Mouse (Mus musculus) intestine, postnatal 0 days (tissue): ENCODE measurements around the gene Lrch2. TPM values are rescaled to one million over a fixed set of nuclear protein-coding genes. Genes with fewer than 3 reads are reported as not detected.
A peak's percentile ranks its signal among the peaks of the same experiment; 100 is the strongest.
"Not testable (repeated sequence)": the region's sequence is repeated elsewhere in the genome, so short reads cannot be mapped to it uniquely, and the experiment has no call there.

Source experiments
- ATAC-seq: fragments of 200-750 bp; cut with Nextera tagmentation; 2 replicates; pipeline ENCODE4 v1.8.0; 2017; ENCODE audit warnings: mild to moderate bottlenecking, moderate TSS enrichment, moderate library complexity
- H3K27ac ChIP-seq: fragments of 300-500 bp; sonication (generic); 2 replicates; pipeline ENCODE4 v1.5.1; 2014; ENCODE audit warnings: mild to moderate bottlenecking, low read depth, low read length, moderate library complexity
- H3K27me3 ChIP-seq: fragments of 300-500 bp; sonication (generic); replicated peaks from 2 replicates; pipeline ENCODE4 v1.6.1; 2014; ENCODE audit warnings: low read length, mixed read lengths; ENCODE audit not compliant: control insufficient read depth, insufficient read depth
- H3K36me3 ChIP-seq: fragments of 300-500 bp; sonication (generic); 2 replicates; pipeline ENCODE4 v1.6.1; 2014; ENCODE audit warnings: mild to moderate bottlenecking, moderate library complexity; ENCODE audit not compliant: control insufficient read depth, insufficient read depth
- H3K4me1 ChIP-seq: fragments of 300-500 bp; sonication (generic); replicated peaks from 2 replicates; pipeline ENCODE4 v1.6.1; 2014; ENCODE audit warnings: antibody characterized with exemption, low read length, mixed read lengths; ENCODE audit not compliant: control insufficient read depth, insufficient read depth
- H3K4me2 ChIP-seq: fragments of 300-500 bp; sonication (generic); replicated peaks from 2 replicates; pipeline ENCODE4 v1.6.1; 2014; ENCODE audit warnings: low read depth, mild to moderate bottlenecking, moderate library complexity
- H3K4me3 ChIP-seq: fragments of 300-500 bp; sonication (generic); 2 replicates; pipeline ENCODE4 v1.5.1; 2014; ENCODE audit warnings: low read depth, low read length
- H3K9ac ChIP-seq: fragments of 300-500 bp; sonication (generic); 2 replicates; pipeline ENCODE4 v1.6.1; 2014; ENCODE audit warnings: mild to moderate bottlenecking, low read depth, low read length
- H3K9me3 ChIP-seq: fragments of 300-500 bp; sonication (generic); 2 replicates; pipeline ENCODE4 v1.6.1; 2016; ENCODE audit warnings: mixed run types; ENCODE audit not compliant: control insufficient read depth
- CTCF ChIP-seq: sonication (generic); IDR thresholded peaks from 2 replicates; pipeline ENCODE4 v1.5.1; 2016; ENCODE audit warnings: low read depth, mild to moderate bottlenecking, control low read depth, antibody characterized with exemption, moderate library complexity
- WGBS: fragments of 180-500 bp; shearing (Covaris S2); extraction: QIAGEN DNeasy Blood & Tissue Kit; methylation state at CpG from one replicate; pipeline ENCODE4 v1.1.7; 2014; 5-methylcytosine and 5-hydroxymethylcytosine counted together
- polyA plus RNA-seq: library from polyadenylated mRNA; unstranded; fragments of >200 nt; fragmentation: Nextera tagmentation; extraction: Ambion mirVana; gene quantifications from 2 replicates; pipeline ENCODE4 v1.2.1, GENCODE M21; 2015

Gene Lrch2
- polyA plus RNA-seq, 1 experiment from 2014 or later: 2.1 TPM

GRCm38 (mm10) chrX:147527646-147528172 is 26.2 kb downstream of the Lrch2 start:
- Histone ChIP-seq H3K9me3 (no peaks in the 10 kb centered on the region), H3K4me2 (no peak overlapping the region), H3K27ac (no peak overlapping the region), H3K27me3 (no peaks in the 10 kb centered on the region), H3K36me3 (no peaks in the 10 kb centered on the region), H3K4me1 (no peaks in the 10 kb centered on the region), H3K9ac (no peak overlapping the region), H3K4me3 (no peak overlapping the region)
- TF ChIP-seq CTCF: no peak
- 65% methylated on average over 7 of the region's 7 CpGs for whole genome bisulfite sequencing
- no peak for ATAC-seq

- Histone ChIP-seq H3K27ac (no peak overlapping the region), H3K27me3 (no peaks in the 10 kb centered on the region), H3K9me3 (no peaks in the 10 kb centered on the region), H3K4me3 (no peak overlapping the region), H3K4me1 (no peaks in the 10 kb centered on the region), H3K36me3 (no peaks in the 10 kb centered on the region), H3K4me2 (no peak overlapping the region), H3K9ac (no peak overlapping the region)
- 70% methylated on average over 2 of the region's 2 CpGs for WGBS
- TF ChIP-seq CTCF: peak; percentile 53
- no peak for ATAC-seq
Measured at GRCm38 (mm10) chrX:147489551-147489950, 64.3 kb downstream of the Lrch2 start.

- H3K9ac ChIP-seq, H3K4me3 ChIP-seq, H3K36me3 ChIP-seq, H3K9me3 ChIP-seq, H3K27me3 ChIP-seq, H3K4me2 ChIP-seq, ATAC-seq, H3K4me1 ChIP-seq, H3K27ac ChIP-seq: not testable (repeated sequence)
- WGBS: 78% methylated on average over 1 of the region's 1 CpGs
Measured at GRCm38 (mm10) chrX:147453610-147454009, 100.3 kb downstream of the Lrch2 start, which contains the start of gene Vmn1r239-ps. TSS of gene Vmn1r239-ps (minus strand) at chrX:147453710.

- H3K4me3 ChIP-seq: no peak overlapping the region
- no peaks in the 10 kb centered on the region for H3K27me3 ChIP-seq
- no peak for TF ChIP-seq CTCF
- H3K27ac ChIP-seq: no peak overlapping the region
- no peaks in the 10 kb centered on the region for H3K4me1 ChIP-seq
- 80% methylated on average over 4 of the region's 4 CpGs for WGBS
- no peak for ATAC-seq
- H3K36me3 ChIP-seq: no peaks in the 10 kb centered on the region
- H3K4me2 ChIP-seq: no peak overlapping the region
- H3K9ac ChIP-seq: no peak overlapping the region
- H3K9me3 ChIP-seq: no peaks in the 10 kb centered on the region
Measured at GRCm38 (mm10) chrX:147443386-147443785, 110.5 kb downstream of the Lrch2 start.

- Histone ChIP-seq H3K4me3 (no peak overlapping the region), H3K27ac (no peak overlapping the region), H3K27me3 (no peaks in the 10 kb centered on the region), H3K36me3 (no peaks in the 10 kb centered on the region), H3K4me1 (no peaks in the 10 kb centered on the region), H3K9me3 (no peaks in the 10 kb centered on the region), H3K9ac (no peak overlapping the region), H3K4me2 (no peak overlapping the region)
- TF ChIP-seq CTCF: no peak
- 78% methylated on average over 2 of the region's 2 CpGs for WGBS
- no peak for ATAC-seq
Measured at GRCm38 (mm10) chrX:147435400-147435799, 118.5 kb downstream of the Lrch2 start.

- 52% methylated on average over 1 of the region's 1 CpGs for WGBS
- H3K4me2 ChIP-seq: no peak overlapping the region
Measured at GRCm38 (mm10) chrX:147429753-147430152, 124.1 kb downstream of the Lrch2 start.

GRCm38 (mm10) chrX:147429129-147429528 is 124.8 kb downstream of the Lrch2 start, which contains the start of gene Il13ra2:
TSS of gene Il13ra2 (minus strand) at chrX:147429192.
- H3K4me1 ChIP-seq: no peaks in the 10 kb centered on the region
- no peak for ATAC-seq
- no peak for TF ChIP-seq CTCF
- no peak within 1 kb of the TSS for H3K27ac ChIP-seq
- no peak within 1 kb of the TSS for H3K4me2 ChIP-seq
- H3K27me3 ChIP-seq: no peaks in the 10 kb centered on the region
- H3K9me3 ChIP-seq: no peaks in the 10 kb centered on the region
- H3K4me3 ChIP-seq: no peak within 1 kb of the TSS
- no peak within 1 kb of the TSS for H3K9ac ChIP-seq
- no peaks in the 10 kb centered on the region for H3K36me3 ChIP-seq
- 54% methylated on average over 1 of the region's 1 CpGs for WGBS

More at GRCm38 (mm10) chrX:147429753-147430152, 124.1 kb downstream of the Lrch2 start:
- H3K4me3 ChIP-seq: no peak overlapping the region
- H3K27me3 ChIP-seq: no peaks in the 10 kb centered on the region
- no peak overlapping the region for H3K27ac ChIP-seq
- no peaks in the 10 kb centered on the region for H3K36me3 ChIP-seq
- no peaks in the 10 kb centered on the region for H3K4me1 ChIP-seq
- TF ChIP-seq CTCF: no peak
- H3K9ac ChIP-seq: no peak overlapping the region
- ATAC-seq: no peak
- no peaks in the 10 kb centered on the region for H3K9me3 ChIP-seq

Other genes starting within 250 kb of the Lrch2 start
- not detected in 2 replicates for gene Il13ra2, start 124.9 kb downstream of the Lrch2 start, polyA plus RNA-seq
- gene Vmn1r239-ps, start 100.4 kb downstream of the Lrch2 start, polyA plus RNA-seq: not detected in 2 replicates
- not detected in 2 replicates for gene Gm15128, start 211.9 kb upstream of the Lrch2 start, polyA plus RNA-seq